Mouse (Mus musculus) embryo, embryonic 11.5 days (tissue): ENCODE data around the gene Srsf1.

Experiments used
- DNase-seq: peaks from one replicate; pipeline ENCODE4 v3.0.0-alpha.2; 2012; ENCODE audit warnings: low read depth, low spot score

Srsf1 gene

DNA sequence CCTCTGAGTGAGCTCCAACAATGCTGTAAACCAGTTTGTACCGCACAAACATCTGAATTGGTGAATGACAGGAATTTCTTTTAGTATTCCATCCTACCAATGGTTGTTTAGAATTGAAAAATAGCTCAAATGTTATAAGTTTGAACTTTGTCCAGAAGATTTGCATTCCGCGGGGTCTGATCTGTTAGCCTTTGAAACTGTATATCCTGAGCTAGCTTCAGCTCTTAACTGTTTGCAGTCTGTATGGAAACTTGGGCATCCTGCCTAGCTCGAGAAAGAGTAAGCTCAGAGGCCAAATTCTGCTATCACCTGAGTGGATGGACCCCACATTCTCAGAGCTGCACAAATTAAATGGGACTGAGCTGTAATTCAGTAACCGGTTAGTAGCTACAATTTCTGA is 23.9 kb downstream of the Srsf1 start:
- no peak for DNase-seq

DNA sequence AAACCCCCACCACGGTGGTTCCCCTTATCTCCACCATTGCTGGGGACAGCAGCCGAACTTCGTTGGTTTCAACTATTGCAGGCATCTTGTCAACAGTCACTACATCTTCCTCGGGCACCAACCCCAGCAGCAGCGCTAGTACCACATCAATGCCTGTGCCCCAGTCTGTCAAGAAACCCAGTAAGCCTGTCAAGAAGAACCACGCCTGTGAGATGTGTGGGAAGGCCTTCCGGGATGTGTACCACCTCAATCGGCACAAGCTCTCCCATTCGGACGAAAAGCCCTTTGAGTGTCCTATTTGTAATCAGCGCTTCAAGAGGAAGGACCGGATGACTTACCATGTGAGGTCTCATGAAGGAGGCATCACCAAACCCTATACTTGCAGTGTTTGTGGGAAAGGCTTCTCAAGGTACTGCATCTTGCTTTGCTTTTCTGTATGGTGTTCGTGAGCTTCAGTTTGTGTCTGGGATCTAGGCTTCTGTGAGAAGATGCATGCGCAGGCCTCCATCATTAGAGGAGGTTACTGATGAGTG is 26.2 kb downstream of the Srsf1 start:
- DNase-seq = no peak

DNA sequence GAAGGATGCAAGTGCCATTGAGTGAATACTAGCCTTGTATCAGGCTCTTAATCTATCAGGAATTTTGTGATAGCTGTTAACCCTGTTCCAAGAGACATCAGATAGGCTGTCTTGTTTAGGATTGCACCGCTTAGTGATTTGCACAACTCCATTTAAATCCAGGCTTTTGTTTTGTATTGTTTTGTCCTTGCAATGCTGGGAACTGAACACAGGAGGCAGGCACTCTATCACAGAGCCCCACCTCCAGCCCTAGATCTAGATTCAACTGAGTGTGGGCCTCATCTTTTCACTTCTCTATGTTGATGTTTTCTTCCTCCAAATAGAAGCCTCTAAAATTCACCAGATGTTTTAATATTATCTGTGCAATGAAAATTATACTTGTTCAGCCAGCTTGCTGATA is 28.5 kb downstream of the Srsf1 start:
- no peak for DNase-seq

DNA sequence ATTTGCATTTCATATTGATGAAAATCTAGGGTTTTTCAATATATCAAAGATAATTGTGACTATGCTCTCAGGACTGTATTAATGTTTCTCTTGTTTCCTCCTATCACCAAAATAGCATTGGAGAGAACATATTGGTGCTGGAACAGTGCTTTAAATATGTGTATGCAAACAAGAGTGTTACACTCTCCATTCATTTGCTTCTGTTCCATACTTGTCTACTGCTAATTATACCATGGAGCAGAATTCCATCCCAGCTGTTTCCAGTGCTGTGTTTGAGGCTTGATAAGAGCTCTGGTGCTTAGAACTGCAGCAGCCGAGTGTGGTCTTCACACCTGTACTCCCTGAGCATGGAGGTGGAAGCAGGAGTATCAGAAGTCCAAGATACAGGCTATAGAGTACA is 29.2 kb downstream of the Srsf1 start:
- DNase-seq = no peak

DNA sequence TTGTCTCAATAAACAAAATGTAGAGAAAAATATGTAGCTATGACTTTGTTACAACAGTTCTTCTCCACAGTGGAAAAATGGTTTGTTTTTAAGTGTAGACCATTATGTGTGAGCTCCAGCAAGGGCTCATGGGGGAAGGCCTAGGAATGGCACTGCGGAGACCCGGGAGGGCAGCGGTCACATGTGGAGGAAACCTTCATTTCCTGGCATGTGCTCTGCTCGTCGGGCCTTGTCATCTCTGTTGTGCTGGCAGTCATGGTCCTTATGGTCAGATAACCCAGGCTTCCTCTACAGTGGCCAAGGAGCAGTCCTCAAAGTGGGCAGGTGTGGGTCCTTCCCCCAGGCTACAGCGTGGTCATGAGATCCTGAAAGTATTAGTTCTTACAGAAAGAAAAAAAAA is 36.5 kb downstream of the Srsf1 start:
- DNase-seq = no peak

DNA sequence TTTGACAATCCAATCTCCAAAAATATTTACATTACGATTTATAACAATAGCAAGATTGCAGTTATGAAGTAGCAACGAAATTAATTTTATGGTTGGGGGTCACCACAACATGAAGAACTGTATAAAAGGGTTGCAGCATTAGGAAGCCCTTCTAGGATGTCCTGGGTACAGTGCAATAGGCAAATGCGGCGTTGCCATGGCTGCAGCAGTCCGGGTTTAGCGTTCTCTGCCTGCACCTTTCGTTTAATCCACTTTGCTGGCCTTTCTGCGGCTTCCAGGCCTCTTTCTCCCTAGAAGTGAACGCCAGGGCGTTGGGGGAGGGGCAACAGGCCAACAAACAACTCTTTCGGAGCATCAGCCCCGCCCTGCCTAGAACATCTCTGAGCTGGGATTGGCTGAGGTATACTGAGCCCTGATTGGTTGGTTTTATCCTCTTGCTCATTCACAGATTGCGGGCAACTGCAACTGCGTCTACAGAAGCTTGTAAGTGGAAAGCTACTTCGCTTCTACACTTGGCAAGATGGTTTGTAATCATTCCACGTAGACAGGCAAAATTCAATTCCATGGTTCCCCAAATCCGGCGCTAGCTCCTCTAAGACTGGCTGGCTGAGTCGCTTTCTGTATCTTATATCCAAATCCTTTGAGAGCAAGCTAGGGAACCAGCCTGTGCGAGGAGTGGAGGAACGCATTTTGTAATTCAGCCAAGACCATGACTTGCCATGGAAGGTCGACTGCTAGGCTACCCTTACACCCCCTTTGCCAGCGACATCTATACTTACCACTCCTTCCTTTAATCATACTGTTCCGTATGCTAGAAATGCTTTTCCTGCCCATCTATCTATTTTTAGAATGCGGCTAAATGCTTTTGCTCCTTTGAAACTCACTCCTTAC is 39.8 kb downstream of the Srsf1 start:
- peak; percentile 90 for DNase-seq

DNA sequence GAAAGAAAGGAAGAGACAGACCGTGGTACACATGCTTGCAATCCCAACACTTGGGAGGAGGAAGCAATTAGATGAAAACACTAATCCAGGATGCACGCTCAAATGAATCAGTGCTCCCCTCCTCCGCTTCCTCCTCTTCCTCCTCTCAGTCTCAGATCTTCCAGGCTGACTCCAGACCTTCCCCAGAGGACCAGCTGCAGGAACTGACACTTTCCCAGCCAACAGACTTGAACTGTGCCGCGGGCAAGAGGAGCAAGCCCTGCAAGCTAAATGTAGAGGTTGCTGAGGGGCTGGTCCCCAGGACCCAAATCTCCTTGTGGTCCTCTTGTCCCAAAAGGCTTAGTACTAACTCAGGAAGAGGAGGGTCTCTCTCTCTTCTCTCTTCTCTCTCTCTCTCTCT is 42.0 kb downstream of the Srsf1 start:
- DNase-seq = no peak

DNA sequence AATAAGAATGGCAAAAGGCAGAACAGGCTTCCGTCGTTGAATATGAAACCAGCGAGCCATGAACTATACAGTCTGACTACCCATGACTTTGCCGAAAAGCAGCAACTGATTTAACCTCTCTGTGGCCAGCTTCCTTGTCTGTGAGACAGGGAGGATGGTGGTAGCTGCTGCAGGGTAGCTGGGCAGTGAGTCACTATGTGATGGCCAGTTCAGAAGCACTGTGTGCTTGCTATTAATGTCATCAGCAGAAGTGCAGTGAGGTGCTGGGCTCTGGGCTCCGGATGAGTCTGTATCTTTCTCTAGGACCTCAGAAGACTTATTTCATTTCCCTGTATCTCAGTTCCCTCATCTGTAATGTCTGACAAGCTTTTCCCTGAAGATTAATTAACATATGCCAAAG is 43.1 kb downstream of the Srsf1 start:
- no peak for DNase-seq

DNA sequence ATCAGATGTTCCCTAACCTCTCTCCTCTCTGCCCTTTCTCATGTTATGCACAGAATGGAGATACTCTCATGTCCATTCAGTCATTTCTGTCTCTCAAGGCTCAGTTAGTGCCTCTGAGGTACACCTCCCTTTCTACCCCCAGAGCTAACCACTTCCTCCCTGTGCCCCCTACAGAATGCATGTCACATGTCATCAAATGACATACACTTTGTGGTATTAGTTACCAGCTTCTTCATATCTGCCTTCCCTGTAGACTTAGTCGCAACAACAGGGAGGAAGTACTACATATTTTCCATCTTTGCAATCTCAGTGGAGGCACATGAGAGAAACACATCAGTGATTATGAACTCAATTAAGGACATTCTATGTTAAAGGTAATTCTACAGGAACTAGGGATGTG is 44.8 kb downstream of the Srsf1 start:
- no peak for DNase-seq

DNA sequence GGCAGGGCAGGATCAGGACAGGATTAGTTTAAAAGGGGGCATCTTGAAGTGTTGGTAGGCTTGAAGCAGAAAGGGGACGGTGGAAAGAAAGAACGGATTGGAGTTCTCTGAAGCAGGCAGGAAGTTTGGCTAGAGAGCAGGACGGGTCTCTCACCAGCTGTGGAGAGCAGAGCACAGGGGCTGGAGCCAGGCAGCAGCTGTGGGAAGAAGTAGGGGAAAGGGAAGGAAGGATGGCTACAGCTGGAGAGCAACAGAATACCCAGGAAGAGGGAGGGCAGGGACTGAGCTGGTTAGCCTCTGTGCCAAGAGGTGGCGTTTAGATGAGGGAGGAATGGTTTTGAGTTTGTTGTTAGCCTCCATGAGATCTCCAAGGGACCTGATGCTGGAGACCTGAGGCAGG is 50.0 kb downstream of the Srsf1 start:
- DNase-seq = no peak

DNA sequence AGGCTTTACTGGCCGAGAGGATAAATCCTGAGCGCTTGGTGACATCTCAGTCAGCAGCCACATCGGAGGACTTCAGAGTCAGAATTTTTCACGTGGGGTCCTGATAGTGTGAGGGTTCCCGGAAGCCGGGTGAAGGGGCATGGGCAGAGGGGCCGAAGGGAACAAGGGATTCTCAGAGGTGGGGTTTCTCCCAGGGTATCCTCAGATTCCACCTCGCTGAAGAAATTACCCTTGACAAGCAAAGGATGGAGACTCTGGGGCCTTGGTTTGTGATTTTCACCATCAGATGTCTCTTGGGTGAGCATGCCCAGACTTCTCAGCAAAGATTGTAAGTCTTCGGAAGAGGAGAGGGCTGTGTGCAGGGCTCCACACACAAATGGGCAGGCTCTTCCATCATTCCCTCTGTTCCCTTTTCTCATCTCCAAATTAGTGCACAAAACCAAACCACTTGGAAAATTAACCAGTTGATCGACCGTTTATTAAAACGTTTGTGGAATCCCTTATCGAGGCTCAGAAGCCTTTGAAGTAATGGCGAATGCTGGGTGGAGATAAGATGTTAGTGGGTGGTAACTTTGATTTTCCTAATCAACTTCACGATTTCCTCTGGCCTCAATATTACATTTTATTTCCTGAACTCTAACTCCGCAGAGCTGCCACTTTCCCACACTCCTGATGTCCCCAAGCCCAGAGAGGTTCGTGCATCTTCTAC is 51.0 kb downstream of the Srsf1 start, which contains the start of gene Cuedc1:
Gene Cuedc1, plus strand, starts transcription at position 38 of the 709 bp plus-strand sequence.
- no peak for DNase-seq

DNA sequence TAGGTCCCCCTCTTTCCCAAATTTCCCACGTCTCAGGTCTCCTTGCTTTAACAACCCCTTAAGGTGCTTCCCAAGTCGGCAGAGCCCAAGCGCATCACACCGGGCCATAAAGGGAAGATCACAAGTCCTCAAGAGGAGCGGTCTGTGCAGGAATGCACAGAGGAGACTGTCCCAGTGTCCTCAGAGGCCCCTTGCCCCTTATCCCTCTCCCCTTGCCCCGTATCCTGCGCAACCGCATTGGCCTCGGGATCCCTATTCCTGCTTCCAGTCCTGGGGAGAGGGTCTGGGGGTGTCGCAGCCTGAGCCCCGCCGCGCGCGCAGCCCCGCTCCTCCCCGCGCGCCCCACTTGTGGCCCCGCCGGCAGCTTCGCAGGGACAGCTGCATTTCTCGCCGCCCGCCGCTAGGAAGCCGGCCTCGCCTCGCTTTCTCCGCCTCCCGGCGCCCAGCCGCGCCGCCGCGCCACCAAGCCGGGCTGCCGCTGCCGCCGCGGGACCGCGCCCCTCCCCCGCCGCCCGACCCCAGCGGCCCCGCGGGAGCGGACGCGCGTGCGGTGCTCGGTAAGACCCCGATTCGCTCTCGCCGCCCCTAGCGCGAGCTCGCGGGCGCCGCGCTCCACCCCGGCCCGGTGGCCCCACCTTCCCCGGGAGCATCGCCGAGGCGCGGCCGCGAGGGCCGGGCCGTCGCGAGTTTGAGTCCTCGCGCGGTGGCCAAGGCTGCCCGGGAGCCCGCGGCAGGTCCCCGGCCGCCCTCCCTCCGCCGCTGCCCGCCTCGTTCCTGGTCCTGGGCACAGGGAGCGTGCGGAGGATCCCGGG is 51.8 kb downstream of the Srsf1 start:
- DNase-seq = peak; percentile 63

DNA sequence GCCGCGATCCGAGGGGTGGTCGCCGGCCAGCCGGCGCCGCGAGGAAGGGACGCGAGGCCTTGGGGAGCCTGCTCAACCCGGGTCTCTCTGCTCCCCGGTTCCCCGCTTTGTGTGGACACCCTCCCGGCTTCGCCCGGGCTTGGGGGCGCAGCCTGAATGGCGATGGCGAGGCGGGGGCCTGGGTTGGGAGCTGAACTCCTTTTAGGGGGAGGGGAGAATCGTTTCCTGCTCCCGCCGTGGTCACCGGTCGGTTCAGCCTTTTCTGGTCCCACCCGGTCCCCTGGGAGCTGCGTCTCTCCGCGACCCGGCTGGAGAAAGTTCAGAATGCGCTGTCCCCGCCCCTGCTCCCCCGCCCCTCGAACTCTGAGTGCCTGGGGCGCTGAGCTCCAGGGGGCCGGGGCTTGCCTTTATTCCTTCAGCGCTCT is 52.4 kb downstream of the Srsf1 start:
- peak; percentile 37 for DNase-seq

DNA sequence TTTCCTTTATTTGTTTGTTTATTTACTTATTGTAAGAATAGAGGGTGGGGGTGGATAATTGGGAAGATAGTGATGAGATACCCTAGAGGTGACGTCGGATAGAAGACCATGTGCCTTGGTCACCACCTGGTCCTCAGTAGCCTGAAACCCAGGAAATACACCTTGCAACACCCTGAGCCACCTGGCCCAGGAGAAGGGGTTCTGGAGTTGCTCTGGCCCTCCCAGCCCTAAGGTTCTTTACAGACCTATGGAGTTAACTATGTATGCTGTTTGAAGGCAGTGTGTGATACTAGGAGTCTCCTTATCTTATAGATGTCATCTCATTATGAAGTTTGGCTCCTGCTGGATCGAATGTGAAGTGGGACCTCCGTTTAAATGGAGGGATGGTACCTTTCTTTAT is 53.0 kb downstream of the Srsf1 start:
- no peak for DNase-seq
